In genomic region chr1:176933319-176933718, GRCm38 (mm10) we compare ENCODE assay signal across 11 mouse cellular contexts.
A peak's percentile ranks its signal among the peaks of the same experiment; 100 is the strongest.
DNase-seq lines count a peak whose midpoint lies in the region; ATAC-seq and TF ChIP-seq lines count a peak whose summit lies in the region.
"Had no signal": no experiment of that assay in that cellular context is flagged by ENCODE, and none has a peak within 500 bp of the region (broad histone marks: within the 10 kb centered on the region; RNA-seq: fewer than 3 reads in every experiment).

No protein-coding gene starts in this region.

- peak overlapping the region; percentile 70 for H3K27ac ChIP-seq in gastrocnemius, adult 2 months
- H3K27ac ChIP-seq: intestine, embryonic 15.5 days; liver, embryonic 15.5 days; neural tube, embryonic 15.5 days had no signal

- intact Hi-C loops in gastrocnemius, adult 2 months (cut with DNase I), result loop anchor here (1.0 kb wide), 1 partner anchor 76 kb away; no protein-coding TSS in a partner anchor
- intact Hi-C loops in left cerebral cortex, postnatal 36 days (cut with DNase I), result loop anchor here (10.0 kb wide), 1 partner anchor 511 kb away; the partner anchor contains the start of gene Zbtb18

- H3K4me3 ChIP-seq in gastrocnemius, adult 2 months, result peak overlapping the region; percentile 60
- H3K4me3 ChIP-seq: intestine, embryonic 15.5 days; liver, embryonic 15.5 days; neural tube, embryonic 15.5 days had no signal

- ATAC-seq in frontal cortex, adult (ENCODE audit: low TSS enrichment), result peak; percentile 50
- ATAC-seq: intestine, embryonic 15.5 days had no signal

- TF ChIP-seq CTCF in gastrocnemius, adult 2 months (IDR thresholded peaks at IDR 0.05), result no peak

- DNase-seq in frontal cortex, postnatal 10 days (ENCODE audit: low spot score in 2 of 2), result no peak
- DNase-seq in c-Kit-positive CD71-negative TER-119-negative erythroid progenitor cells, embryonic 14.5 days (ENCODE audit: low read depth), result peak; percentile 35
- peak; percentile 81 for DNase-seq in gastrocnemius, adult 2 months
- peak; percentile 78 to 87 for DNase-seq in left cerebral cortex, postnatal 36 days (ENCODE audit: low spot score in 2 of 2)
- no peak for DNase-seq in kidney, postnatal 25 days
- DNase-seq in testis, postnatal 10 days (ENCODE audit: low spot score), result no peak
- no peak for DNase-seq in heart, adult 9 months (ENCODE audit: low spot score in 2 of 2)

Comparison
In these comparisons a context has a peak if more than half of its experiments do, and no peak if none do; other contexts are left out.
1. DNase-seq: peak in c-Kit-positive CD71-negative TER-119-negative erythroid progenitor cells, embryonic 14.5 days (single experiment), gastrocnemius, adult 2 months (single experiment) and left cerebral cortex, postnatal 36 days (2 of 2); none in frontal cortex, postnatal 10 days (0 of 2), kidney, postnatal 25 days (0 of 2), testis, postnatal 10 days (single experiment) and heart, adult 9 months (0 of 2).